Mouse (Mus musculus): Measurements from ENCODE around the gene Kcnip2.
A peak's percentile ranks its signal among the peaks of the same experiment; 100 is the strongest.
"Not testable (repeated sequence)": the region's sequence is repeated elsewhere in the genome, so short reads cannot be mapped to it uniquely, and the experiment has no call there.

Gene Kcnip2

GRCm38 (mm10) chr19:45812115-45812514, 3.7 kb downstream of the Kcnip2 start:
- peak; percentile 35 to 59 for DNase-seq (ENCODE audit: low read depth in 2 of 2, low spot score in 2 of 2)

GRCm38 (mm10) chr19:45811028-45811674, 4.7 kb downstream of the Kcnip2 start:
- DNase-seq (ENCODE audit: low read depth in 2 of 2, low spot score in 2 of 2) = no peak

- DNase-seq (ENCODE audit: low read depth in 2 of 2, low spot score in 2 of 2) = no peak
These were observed 8.1 kb downstream of the Kcnip2 start for GRCm38 (mm10) chr19:45807732-45808131.

GRCm38 (mm10) chr19:45805817-45806216, 10.0 kb downstream of the Kcnip2 start:
- DNase-seq (ENCODE audit: low read depth in 2 of 2, low spot score in 2 of 2) = not testable (repeated sequence)

- DNase-seq (ENCODE audit: low read depth in 2 of 2, low spot score in 2 of 2) = peak; percentile 20 to 34
These were observed 11.1 kb downstream of the Kcnip2 start for GRCm38 (mm10) chr19:45804593-45805368.

- DNase-seq (ENCODE audit: low read depth in 2 of 2, low spot score in 2 of 2) = no peak
These were observed 12.5 kb downstream of the Kcnip2 start for GRCm38 (mm10) chr19:45803408-45803807.

GRCm38 (mm10) chr19:45802702-45803101, 13.2 kb downstream of the Kcnip2 start:
- DNase-seq (ENCODE audit: low read depth in 2 of 2, low spot score in 2 of 2) = no peak

- DNase-seq (ENCODE audit: low read depth in 2 of 2, low spot score in 2 of 2) = peak in 1 of 2 experiments; percentile 41
These were observed 19.0 kb downstream of the Kcnip2 start for GRCm38 (mm10) chr19:45796879-45797278.

- peak; percentile 77 to 85 for DNase-seq (ENCODE audit: low read depth in 2 of 2, low spot score in 2 of 2)
These were observed 19.8 kb downstream of the Kcnip2 start for GRCm38 (mm10) chr19:45796061-45796556.

- no peak for DNase-seq (ENCODE audit: low read depth in 2 of 2, low spot score in 2 of 2)
These were observed 20.4 kb downstream of the Kcnip2 start for GRCm38 (mm10) chr19:45795406-45795944.

- DNase-seq (ENCODE audit: low read depth in 2 of 2, low spot score in 2 of 2) = no peak
These were observed 21.1 kb downstream of the Kcnip2 start for GRCm38 (mm10) chr19:45794718-45795117.

GRCm38 (mm10) chr19:45792404-45792803, 23.5 kb downstream of the Kcnip2 start:
- no peak for DNase-seq (ENCODE audit: low read depth in 2 of 2, low spot score in 2 of 2)

- DNase-seq (ENCODE audit: low read depth in 2 of 2, low spot score in 2 of 2) = no peak
These were observed 25.7 kb downstream of the Kcnip2 start for GRCm38 (mm10) chr19:45789888-45790874.

- no peak for DNase-seq (ENCODE audit: low read depth in 2 of 2, low spot score in 2 of 2)
These were observed 26.5 kb downstream of the Kcnip2 start for GRCm38 (mm10) chr19:45789365-45789764.

- no peak for DNase-seq (ENCODE audit: low read depth in 2 of 2, low spot score in 2 of 2)
These were observed 27.5 kb downstream of the Kcnip2 start for GRCm38 (mm10) chr19:45788337-45788736.

GRCm38 (mm10) chr19:45787450-45787849, 28.4 kb downstream of the Kcnip2 start:
- no peak for DNase-seq (ENCODE audit: low read depth in 2 of 2, low spot score in 2 of 2)

GRCm38 (mm10) chr19:45785470-45785869, 30.4 kb downstream of the Kcnip2 start:
- no peak for DNase-seq (ENCODE audit: low read depth in 2 of 2, low spot score in 2 of 2)

- no peak for DNase-seq (ENCODE audit: low read depth in 2 of 2, low spot score in 2 of 2)
These were observed 31.8 kb downstream of the Kcnip2 start for GRCm38 (mm10) chr19:45783933-45784576.

- peak; percentile 97 to 98 for DNase-seq (ENCODE audit: low read depth in 2 of 2, low spot score in 2 of 2)
These were observed 32.5 kb downstream of the Kcnip2 start, which contains the start of gene Mgea5 for GRCm38 (mm10) chr19:45783181-45783932. TSS of gene Mgea5 (minus strand) at chr19:45783837.
